Mouse (Mus musculus) A20 (cell line): ENCODE data around the gene Tmem44.
A peak's percentile ranks its signal among the peaks of the same experiment; 100 is the strongest.

Experiments
- DNase-seq: peaks from one replicate; pipeline ENCODE4 v3.0.0-alpha.2; 2011; ENCODE audit warnings: low read depth, low spot score

The Tmem44 gene

GRCm38 (mm10) chr16:30552621-30553338 lies 2.1 kb upstream of the Tmem44 start:
- no peak for DNase-seq

DNA sequence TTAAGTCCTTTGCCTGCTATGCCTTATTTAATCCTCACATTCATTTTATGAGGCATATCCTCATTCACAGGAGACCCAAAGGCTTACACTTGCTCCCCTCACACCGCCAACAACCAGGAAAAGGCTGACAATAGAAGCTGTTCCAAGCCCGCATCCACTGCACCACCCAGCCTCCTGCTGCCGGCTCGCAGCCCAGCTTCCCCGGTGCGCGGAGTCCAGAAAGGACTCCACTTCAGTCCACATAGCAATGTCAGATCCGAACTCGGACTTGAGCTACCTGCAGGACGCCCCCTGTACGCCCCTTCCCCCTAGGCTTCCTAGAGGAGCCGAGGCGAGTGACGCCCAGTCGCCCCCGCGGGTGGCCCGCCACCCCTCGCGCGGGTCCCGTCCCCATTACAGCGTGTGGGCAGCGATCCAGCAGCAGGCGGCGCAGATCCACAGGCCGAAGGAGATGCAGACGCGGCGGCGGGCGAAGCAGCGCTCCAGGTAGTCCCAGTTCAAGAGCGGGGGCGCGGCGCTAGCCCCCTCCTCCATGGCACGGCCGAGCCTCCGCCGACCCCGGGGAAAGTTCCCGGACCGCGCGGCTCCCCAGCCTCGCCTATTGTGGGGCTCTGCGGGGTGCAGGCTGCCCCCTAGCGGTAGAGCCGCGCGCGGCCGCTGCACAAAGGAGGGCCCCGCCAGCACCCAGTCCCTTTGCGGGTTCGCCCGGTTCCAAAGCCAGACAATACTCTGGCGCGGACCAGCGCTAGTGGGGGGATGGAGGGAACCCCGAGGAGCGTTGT lies 485 bp downstream of the Tmem44 start:
- peak; percentile 83 for DNase-seq

DNA sequence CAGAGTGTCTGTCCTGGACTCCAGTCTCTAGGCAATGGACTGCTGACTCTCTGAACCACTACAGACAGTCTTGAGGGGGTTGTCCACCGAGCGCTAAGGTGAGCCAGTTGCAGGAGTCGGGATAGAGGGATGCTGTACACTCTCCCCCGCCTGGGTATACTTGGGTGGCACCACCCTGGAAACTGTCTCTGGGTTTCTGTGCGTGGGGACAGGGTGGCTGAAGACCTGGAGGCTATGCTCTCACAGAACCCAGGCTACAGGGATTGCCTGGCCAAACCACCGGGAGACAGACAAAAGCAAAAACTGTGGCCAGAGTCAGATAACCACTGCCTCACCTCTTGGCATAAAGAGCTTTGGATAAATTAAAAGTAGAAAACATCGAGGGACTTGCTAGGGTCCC lies 1.1 kb downstream of the Tmem44 start:
- no peak for DNase-seq

DNA sequence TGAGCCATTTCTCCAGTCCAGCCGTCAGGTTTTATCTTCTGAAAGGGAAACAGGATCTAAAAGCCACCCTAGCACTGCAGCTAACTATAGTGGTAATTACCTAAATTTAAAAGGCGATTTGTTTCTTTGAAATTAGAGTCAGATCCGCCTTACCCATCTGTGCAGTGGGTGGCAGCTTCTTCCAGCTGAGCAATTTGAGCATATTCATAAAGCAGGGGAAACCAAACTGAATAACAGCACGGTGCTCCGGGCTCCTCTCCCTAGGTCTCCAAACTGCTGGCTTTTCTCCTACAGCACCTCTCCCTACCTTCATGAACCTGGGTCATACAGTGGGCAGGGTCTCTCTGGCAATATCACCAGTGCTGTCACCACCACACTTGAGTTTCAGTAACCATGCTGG lies 2.4 kb downstream of the Tmem44 start:
- no peak for DNase-seq

DNA sequence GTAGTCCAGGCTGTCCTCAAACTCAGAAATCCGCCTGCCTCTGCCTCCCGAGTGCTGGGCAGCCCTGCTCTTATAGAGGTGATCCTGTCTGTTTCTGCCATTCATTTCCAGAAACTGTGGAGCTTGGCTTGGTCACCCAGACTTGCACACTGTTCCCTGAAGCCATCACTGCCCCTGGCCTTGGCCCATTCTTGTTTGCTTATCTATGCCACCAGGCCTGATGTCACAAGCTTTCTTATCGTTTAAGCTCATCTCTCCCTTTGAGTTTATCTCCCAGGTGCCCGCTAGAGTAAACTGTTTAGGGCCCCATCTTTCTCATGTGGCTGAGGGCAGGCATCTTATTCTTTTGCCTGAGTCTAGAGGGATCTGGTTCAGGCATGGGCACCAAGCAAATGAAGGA lies 5.9 kb downstream of the Tmem44 start:
- DNase-seq: no peak

DNA sequence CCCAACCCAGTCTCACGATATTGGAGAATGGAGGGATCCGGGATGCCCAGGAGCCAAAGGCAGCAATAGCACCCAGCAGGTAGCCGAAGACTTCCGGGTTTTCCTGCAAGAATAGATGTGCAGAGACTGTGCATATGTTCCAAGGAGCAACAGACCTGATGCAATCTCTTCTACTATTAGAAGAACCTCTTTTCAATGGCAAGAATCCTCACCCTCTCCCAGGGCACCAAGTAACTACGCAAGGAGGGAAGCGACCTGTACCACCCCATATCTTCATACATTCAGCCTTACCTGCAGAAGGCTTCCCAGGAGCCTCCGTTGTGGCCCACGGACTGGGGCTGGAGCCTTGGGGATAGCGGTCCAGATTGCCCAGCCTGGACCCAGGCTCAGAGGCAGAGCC lies 7.3 kb downstream of the Tmem44 start:
- no peak for DNase-seq

DNA sequence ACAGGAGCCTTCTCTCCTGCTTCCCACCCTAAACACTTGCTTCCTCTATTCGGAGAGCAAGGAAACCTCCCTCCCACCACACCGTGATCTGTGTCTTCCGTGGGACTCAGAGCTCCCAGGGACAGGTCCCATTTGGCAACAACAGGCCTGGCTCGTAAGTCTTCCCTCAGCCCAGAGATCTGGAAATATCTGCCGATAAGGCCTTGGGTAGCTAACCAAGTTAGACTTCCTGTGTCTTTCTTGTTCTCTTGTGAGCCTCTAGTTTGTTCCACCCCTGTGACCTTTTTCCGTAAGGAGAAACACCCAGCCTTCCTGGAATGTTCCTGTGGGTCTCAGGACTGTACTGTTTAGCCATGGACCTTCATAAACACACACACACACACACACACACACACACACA lies 7.8 kb downstream of the Tmem44 start:
- no peak for DNase-seq

DNA sequence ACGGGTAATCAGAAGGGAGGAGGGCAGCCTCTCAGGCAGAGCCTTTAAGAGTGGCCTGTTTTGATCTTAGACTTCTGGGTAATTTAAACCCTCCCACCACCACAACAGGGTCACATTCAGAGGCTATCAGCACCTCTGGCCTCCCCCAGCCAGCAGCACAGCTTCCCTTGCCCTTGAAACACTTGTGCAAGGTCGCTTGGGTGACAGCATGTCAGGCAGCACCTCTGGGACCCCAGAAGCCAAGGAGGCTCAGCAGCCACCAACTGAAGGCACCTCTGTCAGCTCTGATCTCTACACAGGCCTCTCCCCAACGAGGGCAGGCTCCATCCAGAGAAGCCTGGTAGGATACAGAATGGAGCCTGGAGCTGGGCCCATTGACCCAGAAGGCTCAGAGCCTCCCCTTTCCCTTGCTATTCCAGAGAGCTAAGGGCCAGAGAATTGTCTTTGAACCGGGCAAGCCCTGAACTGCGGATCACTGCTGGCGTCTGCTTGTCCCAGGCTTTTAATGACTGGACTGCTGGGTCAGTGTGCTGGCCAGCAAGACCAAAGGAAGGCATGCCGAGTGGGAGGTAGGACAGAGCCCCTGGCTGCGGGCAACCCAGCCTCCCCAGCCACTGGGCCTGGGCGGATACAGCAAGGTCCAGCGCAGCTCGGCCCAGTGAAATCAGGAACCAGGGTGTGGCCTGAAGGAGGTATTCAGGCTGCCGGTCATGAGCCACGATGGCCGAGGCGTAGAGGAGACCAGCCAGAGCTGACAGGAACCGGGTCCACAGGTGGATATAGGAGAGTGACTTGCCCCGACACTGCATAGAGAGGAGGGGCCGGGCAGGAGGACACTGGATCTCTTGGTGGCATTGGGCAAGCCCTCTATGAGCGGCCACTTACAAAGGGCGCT lies 10.3 kb downstream of the Tmem44 start:
- DNase-seq: no peak

DNA sequence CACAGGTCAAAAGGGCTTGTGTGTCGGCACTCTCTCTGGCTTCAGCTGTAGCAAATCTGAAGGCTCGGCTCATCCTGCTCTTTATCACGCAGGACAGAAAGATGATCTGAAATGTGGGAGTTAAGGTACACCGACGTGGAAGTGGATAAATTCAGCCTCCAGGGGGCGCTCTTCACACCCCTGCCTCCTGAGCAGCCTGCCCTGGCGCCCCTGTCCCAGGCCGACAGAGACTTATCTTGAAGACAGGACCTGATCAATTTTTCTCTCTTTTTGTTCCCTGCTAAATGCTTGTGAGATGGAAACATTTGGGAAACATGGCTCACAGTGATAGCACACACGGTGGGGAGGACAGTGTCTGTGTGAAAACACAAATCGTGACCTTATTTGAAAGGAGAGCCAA lies 11.2 kb downstream of the Tmem44 start:
- peak; percentile 69 for DNase-seq

DNA sequence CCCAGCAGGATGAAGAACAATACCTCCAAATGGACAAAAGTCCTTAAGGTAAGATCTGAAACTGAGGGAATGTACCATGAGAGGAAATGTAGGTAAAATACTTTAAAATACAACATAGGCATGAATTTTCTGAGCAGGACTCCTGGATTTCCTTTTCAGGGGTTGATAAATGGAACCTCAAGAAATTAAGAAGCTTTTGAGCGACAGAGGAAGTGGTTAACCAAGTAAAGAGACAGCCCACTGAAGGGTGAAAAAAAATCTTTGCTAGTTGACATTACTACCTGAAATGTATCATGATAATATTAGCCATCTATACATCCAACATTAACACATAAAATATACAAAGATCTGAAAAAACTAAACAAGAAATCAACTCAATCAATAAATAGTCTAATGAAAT lies 15.6 kb downstream of the Tmem44 start:
- no peak for DNase-seq

DNA sequence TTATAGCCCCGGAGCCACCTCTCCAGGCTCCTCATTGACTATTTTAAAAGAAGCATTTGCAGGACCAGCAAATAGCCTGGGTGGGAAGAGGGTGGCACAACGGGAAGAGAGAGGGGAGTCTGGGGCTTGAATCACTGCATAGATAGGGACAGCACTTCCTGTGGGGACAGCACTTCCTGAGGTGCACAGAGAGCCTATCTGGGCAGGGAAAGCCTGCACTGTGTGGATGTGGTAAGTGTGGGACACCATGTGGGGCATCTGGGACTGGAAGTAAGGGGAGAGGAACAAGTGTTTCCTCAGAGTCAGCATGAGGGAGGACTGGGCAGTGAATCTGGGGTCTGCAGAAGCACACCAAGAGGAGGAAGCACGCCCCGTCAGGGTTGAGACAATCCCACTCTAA lies 17.1 kb downstream of the Tmem44 start:
- no peak for DNase-seq

- no peak for DNase-seq
These were observed 17.7 kb downstream of the Tmem44 start for GRCm38 (mm10) chr16:30532929-30533328.

DNA sequence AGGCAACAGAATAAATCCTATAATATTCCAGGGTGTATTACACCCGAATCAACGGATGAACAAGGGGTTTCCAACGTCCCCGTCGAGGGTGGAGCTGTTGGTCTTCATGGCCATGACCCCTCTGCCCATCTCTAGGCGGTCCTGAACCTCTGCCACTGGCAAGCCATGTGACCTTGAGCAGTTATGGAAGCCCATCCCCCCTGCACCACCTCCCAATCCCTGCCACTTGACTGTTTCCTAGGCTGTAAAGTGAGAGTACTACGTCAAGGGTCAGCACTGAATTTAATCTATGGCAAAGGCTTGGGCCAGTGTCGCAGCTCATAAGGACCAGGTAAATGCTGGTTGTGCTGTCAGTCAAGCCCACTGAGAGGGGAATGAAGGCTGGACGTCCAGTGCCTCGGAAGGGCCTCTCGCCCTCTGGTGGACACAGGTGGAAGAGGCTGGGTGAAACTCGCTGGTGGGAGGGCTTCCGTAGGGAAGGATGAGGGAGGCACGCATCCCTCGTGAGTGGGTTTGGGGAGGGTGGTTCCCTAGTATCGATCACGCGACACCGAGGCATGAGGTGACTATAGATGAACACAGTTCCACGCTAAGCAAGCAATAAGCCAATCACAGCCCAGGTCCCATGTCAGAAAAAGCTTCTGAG lies 18.8 kb downstream of the Tmem44 start:
- peak; percentile 50 for DNase-seq

- DNase-seq: peak; percentile 39
These were observed 19.8 kb downstream of the Tmem44 start for GRCm38 (mm10) chr16:30530815-30531214.

DNA sequence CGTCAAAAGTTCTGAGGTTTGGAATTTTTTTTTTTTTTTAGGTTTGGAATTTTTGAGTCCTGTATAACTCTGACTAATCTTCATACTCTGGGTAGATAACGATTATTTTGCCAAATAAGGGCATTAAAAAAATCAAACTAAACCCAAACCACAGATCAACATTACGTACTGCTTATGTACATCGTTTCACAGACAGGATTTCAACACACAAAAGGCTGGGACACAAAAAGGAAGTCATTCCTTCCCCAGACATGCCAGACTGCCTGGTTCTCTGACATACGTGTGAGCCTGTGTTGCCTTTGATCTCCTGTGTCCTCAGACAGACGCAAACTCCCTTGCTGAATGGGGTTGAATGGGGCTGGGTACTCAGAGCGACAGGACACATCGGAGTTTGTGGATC lies 22.3 kb downstream of the Tmem44 start:
- no peak for DNase-seq

GRCm38 (mm10) chr16:30527889-30528288 lies 22.8 kb downstream of the Tmem44 start:
- DNase-seq: no peak

- DNase-seq: no peak
These were observed 24.9 kb downstream of the Tmem44 start for GRCm38 (mm10) chr16:30525756-30526155.

DNA sequence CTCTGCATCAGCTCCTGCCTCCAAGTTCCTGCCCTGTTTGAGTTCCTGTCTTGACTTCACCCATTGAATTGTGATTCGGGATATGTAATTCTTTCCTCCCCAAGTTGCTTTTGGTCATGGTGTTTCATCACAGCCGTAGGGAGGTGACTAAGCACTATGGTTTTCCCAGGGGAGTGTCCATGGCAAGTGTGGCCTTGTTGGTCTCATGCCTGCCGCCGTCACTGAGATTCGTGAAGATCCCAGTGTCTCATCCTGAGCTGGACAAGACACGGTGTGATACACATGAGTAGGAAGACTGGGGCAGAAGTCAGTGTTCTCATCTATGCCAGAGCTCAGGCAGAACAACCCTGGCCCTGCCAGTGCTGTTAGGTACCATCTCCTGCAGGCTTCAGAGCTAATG lies 26.2 kb downstream of the Tmem44 start:
- no peak for DNase-seq

- DNase-seq: no peak
These were observed 28.2 kb downstream of the Tmem44 start for GRCm38 (mm10) chr16:30522253-30522940.

- peak; percentile 53 for DNase-seq
These were observed 29.5 kb downstream of the Tmem44 start for GRCm38 (mm10) chr16:30521147-30521546.

DNA sequence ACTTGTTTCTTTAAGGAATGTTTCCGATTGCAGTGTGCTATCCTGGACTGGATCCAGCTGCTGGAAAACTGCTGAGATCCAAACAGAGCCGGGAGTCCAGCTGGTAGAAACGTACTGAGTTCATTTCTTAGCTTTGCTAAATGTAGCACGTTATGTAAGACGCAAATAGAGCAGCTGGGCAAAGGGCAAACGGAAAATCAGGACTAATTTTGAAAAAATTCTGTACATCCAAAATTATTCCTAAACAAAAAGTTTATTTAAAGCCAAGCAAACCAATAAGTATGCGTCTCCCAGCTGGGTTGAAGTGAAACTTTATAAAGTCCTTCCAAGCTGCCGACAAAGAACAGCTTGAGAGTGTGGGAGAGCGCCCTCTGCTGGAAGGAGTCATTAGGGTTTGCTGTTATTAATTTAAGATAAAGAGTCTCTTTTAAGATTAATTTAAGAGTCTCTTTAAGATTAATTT lies 30.2 kb downstream of the Tmem44 start:
- DNase-seq: peak; percentile 82
